Mouse (Mus musculus) gastrocnemius, postnatal 25 days (tissue): ENCODE measurements at regions not wholly inside any gene's neighbourhood (a gene's known extent, or its start where the extent isn't known, plus 50 kb on each side); places are given as distances from the start of the nearest gene placed in this dataset.
"Not testable (repeated sequence)": the region's sequence is repeated elsewhere in the genome, so short reads cannot be mapped to it uniquely, and the experiment has no call there.

Experiments
- DNase-seq: peaks from one replicate; pipeline ENCODE4 v3.0.0; 2022

DNA sequence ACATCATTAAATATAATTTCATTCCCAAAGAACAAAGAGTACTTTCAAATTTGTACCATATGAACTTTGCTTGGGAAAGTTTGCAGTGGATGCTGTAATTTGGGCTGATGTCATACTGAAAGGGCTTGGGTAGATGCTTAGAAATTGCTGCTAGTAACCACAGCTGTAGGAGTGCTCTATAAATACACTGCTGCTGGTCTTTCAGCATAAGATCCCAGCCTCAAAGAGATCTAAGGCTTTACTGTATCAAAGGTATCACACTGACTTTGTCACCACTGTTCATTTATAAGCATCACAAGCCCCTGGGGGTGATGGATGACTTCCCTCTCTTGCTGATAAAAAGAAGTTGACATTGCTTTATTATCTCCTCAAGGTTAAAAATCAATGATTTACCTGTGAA, 497.2 kb downstream of the Pla2g4a start:
- no peak for DNase-seq

DNA sequence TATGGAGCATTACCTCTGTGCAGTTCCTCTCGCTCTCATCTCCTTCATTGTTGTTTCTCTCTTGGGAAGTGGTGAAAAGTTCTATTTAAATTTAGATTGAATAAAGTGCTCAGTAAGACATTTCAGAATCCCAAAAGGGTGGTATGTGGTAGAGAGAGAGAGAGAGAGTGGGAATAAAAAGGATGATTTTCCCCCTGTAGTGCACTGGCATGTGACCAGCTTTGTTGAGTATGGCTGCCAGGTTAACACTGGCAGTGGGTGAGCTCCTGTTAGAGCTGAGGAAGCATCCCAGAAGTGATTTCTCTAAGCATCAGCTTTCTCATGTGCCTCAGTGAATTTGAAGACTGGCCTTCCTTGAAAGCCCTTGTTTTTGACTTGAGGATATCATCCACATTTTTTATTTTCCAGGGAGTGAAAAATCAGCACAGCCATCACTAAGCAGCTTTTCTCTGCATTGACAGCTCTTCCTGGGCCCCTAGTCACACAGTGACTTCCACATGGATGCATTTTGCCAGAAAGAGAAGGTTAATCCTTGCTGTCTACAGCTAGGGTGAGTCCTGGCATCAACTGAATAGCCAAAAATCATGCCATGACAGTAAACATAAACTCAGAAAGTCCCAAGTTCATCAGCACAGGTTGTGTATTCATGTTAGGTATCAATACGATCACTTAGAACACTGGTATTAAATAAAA, 511.1 kb downstream of the Pla2g4a start:
- DNase-seq: no peak

DNA sequence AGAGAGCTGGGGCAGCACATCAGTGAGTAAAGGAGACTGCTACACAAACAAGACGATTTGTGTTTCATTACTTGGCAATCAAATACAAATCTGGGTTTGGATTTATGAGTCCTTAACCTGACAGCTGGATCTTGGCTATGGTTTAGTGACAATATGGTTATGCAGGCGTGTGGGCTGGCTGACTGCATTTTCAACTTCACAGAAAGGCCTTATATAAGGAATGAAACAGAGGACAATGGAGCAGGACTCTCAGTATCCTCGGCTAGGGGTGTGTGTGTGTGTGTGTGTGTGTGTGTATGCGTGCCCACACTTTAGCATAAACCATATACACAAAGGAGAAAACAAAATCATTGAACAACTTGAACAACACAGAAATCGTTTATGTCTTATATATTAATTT, 512.6 kb downstream of the Pla2g4a start:
- DNase-seq: no peak

DNA sequence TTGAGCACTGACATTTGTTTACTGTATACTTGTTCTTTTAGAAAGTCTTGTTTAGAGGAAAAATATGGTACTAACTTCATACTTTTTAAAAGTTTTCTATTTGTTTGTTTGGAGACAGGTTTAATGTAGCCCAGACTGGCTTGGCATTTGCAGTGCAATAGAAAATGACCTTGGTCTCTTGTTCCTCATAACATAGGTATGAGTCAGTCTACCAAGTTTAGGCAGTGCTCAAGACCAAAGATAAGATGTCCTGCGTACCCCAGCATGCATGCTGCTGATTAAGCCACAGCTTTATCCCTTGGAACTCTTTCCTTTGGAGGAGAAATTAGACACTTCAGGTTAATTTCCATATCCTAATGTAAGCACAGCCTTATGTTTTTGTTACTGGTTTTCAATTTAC, 550.1 kb downstream of the Pla2g4a start:
- no peak for DNase-seq

DNA sequence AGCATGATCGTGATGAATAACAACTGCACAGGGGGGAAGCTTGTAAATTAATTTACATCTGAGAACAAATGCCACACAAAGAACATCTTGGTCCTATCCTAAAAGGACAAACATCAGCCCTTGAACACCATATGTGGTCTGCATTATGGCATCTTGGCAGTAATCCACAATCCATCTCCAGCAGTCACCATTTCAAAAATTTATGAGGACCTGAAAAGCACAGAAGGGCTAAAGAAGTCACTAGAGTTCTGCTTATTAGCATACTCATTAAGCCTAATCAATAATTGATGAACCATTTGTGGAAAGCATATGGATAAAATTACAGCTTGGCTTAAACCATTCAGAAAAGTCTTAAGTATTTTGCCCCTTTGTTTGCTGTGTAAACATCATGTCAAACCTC, 555.7 kb downstream of the Pla2g4a start:
- DNase-seq: no peak

DNA sequence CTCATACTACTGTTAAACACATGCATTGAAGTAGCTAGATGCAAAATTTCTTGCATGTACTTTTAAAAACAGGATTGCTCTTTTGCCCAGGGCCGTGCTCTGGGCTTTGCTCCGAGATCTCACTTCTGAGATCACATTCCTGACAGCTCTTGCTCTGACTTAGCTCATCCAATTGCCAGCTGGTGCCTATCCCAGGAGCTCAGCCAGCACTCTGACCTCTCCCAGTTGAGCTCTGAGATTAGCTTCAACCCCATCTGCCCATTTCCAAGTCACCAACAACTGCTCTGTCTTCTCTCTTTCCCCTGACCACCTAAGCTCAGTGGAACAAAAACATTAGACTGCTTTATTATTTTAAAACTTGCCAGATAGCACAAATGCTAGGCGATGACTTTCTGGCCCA, 572.4 kb downstream of the Pla2g4a start:
- DNase-seq: peak; percentile 62

DNA sequence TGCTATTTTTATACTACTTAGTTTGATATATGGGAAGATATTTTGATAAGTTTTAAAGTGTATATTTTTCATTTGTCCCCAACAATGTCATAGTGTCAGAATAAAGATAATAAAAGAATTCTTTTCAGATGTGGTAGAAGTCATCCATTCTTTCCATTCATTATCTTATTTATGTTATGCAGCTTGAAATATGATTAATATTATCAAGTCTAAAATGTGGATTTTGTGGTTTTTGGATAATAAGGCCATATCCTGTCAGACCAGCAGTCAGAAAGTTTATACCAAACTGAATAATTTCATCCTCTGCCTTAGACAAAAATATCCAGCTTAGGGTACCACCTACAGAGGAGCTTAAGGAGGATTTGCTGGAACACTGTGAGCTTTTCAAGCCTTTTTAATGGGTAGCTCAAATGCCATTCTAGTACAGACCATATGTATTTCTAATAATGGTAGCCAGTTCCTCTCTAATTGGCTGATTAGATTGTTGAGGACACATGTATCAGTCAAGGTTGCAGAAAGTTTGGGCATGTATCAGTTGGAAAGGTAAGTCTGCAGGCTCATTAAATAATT, 609.7 kb downstream of the Pla2g4a start:
- no peak for DNase-seq

DNA sequence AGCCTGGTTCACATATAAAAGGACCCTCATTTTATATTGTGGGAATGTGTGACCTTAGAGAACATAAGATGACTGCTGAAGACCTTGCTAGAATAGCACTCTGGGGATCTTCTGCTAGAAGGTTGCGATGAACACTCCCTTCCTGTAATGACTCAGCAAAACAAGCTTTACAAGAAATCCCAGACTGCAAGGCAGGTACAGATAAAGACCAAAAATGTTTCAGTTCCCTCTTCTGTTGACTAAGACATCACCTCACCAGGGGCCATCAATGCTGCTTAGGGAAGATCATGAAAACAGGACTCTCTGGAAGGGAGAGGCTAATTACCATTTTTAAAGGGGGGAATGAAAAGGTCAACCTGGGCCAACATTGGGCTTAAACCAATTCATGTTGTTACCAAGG, 613.7 kb downstream of the Pla2g4a start:
- no peak for DNase-seq

DNA sequence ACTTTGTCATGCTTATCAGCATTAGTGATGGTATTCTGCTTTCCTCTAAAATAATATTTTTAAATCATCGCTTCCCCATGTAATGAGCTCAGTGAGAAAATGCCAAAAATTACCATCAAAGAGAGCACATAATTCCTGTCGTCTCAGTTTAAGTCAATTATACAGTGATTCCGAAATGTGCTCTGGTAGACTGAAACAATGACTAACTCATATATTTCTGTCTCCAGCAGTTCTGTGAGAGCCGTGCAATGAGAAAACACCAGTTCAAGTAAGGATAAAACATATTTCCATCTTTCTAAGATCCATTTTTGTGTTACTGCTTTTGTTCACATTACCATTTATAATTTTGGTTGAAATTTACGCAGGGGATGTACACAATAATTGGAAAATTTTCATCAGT, 622.9 kb downstream of the Pla2g4a start:
- DNase-seq: no peak

DNA sequence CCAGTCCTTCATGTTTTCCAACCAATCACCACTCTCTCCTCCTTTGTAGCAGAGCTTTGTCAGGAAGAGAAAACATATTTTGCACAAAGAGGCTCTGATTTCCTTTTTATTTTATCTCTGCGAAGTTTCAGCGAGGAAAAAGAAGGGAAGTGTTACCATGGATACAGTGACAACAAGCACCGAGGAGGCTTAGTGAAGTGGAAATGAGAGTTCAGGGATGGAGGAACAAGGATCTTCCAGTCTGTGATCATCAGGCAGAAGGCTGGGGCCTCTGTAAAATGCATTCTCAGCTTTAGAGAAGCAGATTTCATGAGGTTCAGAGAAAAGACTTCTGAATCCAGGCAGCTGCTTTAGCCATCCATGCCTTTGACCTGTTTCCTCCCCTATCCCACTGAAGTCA, 628.9 kb downstream of the Pla2g4a start:
- DNase-seq: no peak

DNA sequence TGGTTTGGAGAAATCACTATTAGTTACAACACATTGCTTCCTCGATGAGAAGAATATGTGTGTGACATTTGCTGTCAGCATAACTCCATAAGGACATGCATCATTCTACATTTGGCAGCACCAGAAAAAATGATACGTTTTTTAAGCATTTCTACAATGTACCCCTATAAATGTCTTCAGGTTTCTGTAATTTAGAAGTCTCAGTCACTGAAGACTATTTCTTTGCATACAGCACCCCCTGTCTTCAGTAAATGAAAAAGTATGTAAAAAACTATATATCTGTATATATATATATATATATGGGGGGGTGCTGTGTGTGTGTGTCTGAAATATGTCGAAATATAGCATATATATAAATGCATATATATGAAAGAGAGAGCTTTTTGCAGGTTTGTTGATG, 633.9 kb downstream of the Pla2g4a start:
- DNase-seq: no peak

DNA sequence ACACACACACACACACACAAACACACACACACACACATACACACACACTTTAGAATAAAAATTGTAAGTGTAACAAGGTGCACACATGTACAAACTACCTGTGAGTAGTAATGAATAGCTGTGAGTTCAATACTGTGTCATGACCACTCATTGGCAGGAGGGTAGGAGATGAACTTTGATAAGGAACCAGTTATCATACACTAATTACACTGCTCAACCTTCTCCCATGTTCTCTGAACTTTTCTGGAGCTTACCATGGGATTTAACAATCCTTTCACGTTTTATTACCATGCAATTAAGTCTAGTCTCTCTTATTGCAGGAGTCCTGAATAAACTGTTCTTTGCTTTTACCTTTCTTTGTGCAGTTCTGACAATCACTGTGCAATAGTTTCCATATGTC, 638.0 kb downstream of the Pla2g4a start:
- DNase-seq: no peak

DNA sequence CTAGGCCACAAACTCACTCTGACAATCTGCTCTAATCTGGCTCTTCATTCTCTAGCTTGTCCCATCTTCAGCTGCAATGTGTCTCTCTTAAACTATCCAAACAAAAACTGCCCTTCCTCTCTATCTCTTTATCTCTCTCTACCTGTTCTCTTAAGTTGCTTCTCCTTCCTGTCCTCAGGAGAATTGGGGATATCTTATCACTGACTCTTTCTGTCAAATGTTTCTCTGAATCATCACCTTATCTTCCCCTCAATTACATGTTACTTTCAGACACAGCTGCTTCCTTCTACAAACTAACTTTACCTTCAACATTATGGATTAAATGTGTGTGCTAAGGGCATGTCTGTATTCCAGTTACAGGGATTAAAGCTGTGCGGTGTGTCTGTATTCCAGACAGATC, 671.4 kb downstream of the Pla2g4a start:
- no peak for DNase-seq

DNA sequence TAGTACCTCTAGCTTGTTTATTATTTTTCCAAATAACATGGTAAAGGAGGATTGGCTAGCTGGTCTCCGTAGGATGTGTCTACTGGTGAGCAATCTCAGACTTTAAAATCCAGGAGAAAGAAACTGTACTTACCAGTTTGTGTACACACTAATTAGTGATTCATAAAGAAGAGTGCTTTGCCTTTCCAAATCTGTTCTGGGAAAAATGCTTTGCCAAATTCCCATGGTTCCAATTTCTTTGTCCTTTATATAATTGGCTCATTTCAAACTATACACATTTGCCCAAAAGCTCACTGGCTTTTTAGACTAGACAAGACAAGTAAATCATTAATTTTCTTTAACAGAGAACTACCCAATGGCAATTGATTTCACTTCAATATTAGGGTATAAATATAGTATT, 686.2 kb downstream of the Pla2g4a start:
- no peak for DNase-seq

DNA sequence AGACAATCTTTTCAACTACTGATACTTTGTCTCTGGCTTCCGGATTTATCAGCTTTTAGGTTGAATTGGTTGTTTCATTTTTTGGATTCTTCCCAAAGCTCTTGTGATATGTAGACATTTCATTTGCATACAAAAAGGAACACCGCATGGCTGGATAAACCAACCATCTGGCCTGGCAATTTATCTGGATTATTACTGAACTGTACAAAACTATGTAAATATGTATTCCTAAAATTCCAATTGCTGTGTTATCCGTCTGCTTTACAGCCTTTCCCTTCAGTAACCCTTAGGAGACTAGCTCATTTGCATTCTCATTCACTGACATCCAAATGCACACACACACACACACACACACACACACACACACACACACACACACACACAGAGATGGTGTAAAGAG, 704.2 kb downstream of the Pla2g4a start:
- DNase-seq: no peak

DNA sequence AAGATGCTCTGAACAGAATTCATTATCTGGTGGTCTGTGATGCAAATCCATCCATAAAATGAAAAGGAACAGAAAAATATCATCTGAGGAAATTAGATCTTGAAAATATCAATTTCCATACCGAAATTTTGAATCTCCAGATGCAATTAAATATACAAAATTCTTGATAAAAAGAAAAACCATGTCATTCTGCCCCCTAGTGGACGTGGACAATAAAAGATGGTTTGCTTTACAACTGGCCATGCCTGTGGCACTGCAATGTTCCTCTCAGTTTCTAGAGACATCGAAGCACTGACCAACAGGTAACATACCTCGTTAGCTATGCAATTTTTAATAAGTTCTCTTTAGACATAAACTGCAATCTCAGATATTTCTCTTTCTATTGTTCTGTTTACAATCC, 706.9 kb downstream of the Pla2g4a start:
- DNase-seq: no peak

DNA sequence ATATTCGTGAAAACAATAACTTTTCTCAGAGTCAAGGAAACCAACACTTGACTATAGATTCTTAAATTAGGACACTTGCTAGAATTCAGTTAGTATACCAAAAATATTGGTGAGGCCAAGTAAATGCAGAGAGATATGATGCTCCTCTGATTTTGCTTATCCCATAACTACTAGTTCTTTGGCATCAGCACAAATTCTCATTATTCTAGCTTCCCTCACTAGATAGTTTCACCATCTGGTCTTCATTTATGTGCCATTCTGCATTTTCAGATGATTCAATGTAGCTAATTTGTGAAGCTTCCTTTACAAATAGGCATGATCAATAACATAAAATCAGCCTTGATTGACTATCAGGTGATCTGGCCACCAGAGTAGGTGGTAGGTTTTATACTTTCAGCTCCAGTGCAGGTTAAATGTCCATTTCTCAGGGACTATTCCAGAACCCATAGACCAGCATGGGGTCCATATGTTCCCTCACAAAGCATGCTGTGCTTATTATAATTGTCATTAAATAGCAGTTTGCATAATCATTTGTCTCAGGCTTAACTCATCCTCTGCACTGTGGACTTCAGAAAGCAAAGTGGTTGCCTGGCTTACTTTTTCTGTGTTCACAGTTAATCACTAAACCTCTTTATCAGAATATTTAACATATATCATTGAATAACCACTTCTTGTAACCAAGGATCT, 722.6 kb downstream of the Pla2g4a start:
- DNase-seq: no peak

DNA sequence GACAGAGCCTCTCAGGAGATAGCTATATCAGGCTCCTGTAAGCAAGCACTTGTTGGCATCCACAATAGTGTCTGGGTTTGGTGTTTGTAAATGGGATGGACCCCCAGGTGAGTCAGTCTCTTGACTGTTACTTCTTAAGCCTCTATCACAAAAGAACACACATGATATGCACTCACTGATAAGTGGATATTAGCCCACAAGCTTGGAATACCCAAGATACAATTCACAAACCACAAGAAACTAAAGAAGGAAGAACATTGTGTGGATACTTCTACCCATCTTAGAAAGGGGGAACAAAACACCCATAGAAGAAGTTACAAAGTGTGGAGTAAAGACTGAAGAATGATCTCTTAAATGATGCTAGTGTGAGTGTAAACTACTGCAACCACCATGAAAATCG, 733.9 kb downstream of the Pla2g4a start:
- DNase-seq: not testable (repeated sequence)

DNA sequence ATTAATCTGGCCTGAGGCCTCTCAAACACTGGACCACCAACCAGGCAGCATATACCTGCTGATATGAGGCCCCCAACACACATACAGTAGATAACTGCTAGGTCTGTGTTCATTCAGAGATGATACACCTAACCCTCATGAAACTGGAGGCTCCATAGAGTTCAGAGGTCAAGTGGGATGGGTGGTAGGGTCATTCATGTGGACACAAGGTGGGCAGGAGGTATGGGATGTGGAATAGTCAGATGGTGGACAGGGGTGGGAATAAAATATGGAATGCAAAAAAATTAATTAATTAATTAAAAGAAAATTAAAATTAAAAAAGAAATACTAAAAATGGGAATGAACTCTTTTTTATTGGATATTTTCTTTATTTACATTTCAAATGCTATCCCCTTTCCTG, 734.7 kb downstream of the Pla2g4a start:
- DNase-seq: no peak

DNA sequence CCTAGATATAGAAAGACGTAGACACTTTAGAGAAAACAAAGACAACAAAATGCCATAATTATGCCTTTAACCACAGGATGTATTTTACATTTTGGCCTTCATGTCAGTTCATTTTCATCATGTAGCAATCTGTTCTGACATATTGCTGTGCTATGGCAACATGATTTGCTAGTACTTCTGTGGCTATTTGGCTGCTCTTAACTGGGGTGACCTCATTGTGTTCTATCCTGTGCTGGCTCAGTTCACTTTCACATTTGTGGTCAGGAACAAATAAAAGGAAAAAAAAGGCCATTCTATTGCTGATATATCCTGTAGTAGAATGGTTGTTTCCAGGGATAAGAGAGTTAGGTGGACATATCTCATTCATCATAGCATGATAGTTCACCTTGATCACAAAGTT, 758.5 kb downstream of the Pla2g4a start:
- DNase-seq: no peak

DNA sequence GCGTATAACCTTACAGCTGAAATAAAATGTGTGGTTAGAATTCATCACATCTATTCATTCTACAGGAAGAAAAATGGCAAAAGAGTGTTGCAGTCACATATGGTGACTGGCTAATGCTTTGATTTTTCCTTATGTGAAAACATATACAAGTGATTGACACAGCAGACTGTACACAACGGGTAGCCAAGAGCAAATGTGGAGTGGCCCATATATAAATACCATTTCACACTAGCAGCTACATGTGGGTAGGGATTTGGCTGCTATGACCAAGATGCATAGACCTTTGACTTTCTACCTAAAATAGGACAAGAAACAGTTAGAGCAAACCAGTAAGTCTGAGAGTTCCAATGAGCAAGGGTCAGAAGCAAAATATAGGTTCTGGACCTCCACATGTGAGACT, 761.8 kb downstream of the Pla2g4a start:
- DNase-seq: no peak

DNA sequence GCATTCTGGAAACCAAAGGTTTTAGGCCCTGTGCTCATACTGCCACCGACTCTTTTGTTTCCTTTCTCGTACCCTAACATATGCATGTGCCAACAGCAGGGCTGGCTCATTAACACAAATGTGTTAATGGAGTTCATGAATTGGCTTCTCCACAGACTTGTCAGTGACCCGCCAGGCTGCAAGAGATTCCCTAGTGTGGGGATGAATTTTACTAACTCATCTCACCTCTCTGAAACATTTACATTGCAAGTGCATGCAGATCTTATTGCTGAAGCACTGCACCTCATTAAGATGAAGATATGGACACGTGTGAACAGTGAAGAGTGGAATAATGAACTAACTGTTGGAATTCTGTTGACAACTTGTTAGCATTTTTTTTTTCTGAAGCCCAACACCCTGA, 762.2 kb downstream of the Pla2g4a start:
- no peak for DNase-seq
